Mouse (Mus musculus): ENCODE measurements at regions not wholly inside any gene's neighbourhood (a gene's known extent, or its start where the extent isn't known, plus 50 kb on each side); places are given as distances from the start of the nearest gene placed in this dataset.

GRCm38 (mm10) chr8:92427801-92428200, 70.4 kb downstream of the Irx5 start:
- Histone ChIP-seq H3K27me3 (ENCODE audit: control insufficient read depth, insufficient read depth, low read length) (no peaks in the 10 kb centered on the region), H3K4me1 (ENCODE audit: control insufficient read depth, insufficient read depth, low read length) (no peaks in the 10 kb centered on the region), H3K4me3 (ENCODE audit: control insufficient read depth, low read depth, low read length) (no peak overlapping the region), H3K27ac (ENCODE audit: control insufficient read depth, insufficient read depth, low read depth, low read length) (no peak overlapping the region), H3K36me3 (ENCODE audit: control insufficient read depth, insufficient read depth, low read length) (no peaks in the 10 kb centered on the region)
- TF ChIP-seq POLR2A (IDR thresholded peaks at IDR 0.05; ENCODE audit: control insufficient read depth, low read depth, low read length) (no peak), CTCF (IDR thresholded peaks at IDR 0.05; ENCODE audit: control insufficient read depth, insufficient read depth, insufficient replicate concordance, low read depth, low read length) (no peak)

- Histone ChIP-seq H3K27me3 (ENCODE audit: control insufficient read depth, insufficient read depth, low read length) (no peaks in the 10 kb centered on the region), H3K4me1 (ENCODE audit: control insufficient read depth, insufficient read depth, low read length) (no peaks in the 10 kb centered on the region), H3K27ac (ENCODE audit: control insufficient read depth, insufficient read depth, low read depth, low read length) (no peak overlapping the region), H3K36me3 (ENCODE audit: control insufficient read depth, insufficient read depth, low read length) (no peaks in the 10 kb centered on the region), H3K4me3 (ENCODE audit: control insufficient read depth, low read depth, low read length) (no peak overlapping the region)
- TF ChIP-seq POLR2A (IDR thresholded peaks at IDR 0.05; ENCODE audit: control insufficient read depth, low read depth, low read length) (no peak), CTCF (IDR thresholded peaks at IDR 0.05; ENCODE audit: control insufficient read depth, insufficient read depth, insufficient replicate concordance, low read depth, low read length) (no peak)
These were observed 79.7 kb downstream of the Irx5 start for GRCm38 (mm10) chr8:92437075-92437663.

GRCm38 (mm10) chr8:92438294-92438693, 80.9 kb downstream of the Irx5 start:
- no peak for TF ChIP-seq POLR2A (IDR thresholded peaks at IDR 0.05; ENCODE audit: control insufficient read depth, low read depth, low read length)
- TF ChIP-seq CTCF (IDR thresholded peaks at IDR 0.05; ENCODE audit: control insufficient read depth, insufficient read depth, insufficient replicate concordance, low read depth, low read length), result no peak

GRCm38 (mm10) chr8:92439713-92440436, 82.5 kb downstream of the Irx5 start:
- Histone ChIP-seq H3K4me3 (ENCODE audit: control insufficient read depth, low read depth, low read length) (no peak overlapping the region), H3K36me3 (ENCODE audit: control insufficient read depth, insufficient read depth, low read length) (no peaks in the 10 kb centered on the region), H3K4me1 (ENCODE audit: control insufficient read depth, insufficient read depth, low read length) (no peaks in the 10 kb centered on the region), H3K27ac (ENCODE audit: control insufficient read depth, insufficient read depth, low read depth, low read length) (no peak overlapping the region), H3K27me3 (ENCODE audit: control insufficient read depth, insufficient read depth, low read length) (no peaks in the 10 kb centered on the region)
- TF ChIP-seq CTCF (IDR thresholded peaks at IDR 0.05; ENCODE audit: control insufficient read depth, insufficient read depth, insufficient replicate concordance, low read depth, low read length), result no peak

More at GRCm38 (mm10) chr8:92438294-92438693, 80.9 kb downstream of the Irx5 start:
- Histone ChIP-seq H3K27ac (ENCODE audit: control insufficient read depth, insufficient read depth, low read depth, low read length) (no peak overlapping the region), H3K4me1 (ENCODE audit: control insufficient read depth, insufficient read depth, low read length) (no peaks in the 10 kb centered on the region), H3K27me3 (ENCODE audit: control insufficient read depth, insufficient read depth, low read length) (no peaks in the 10 kb centered on the region), H3K36me3 (ENCODE audit: control insufficient read depth, insufficient read depth, low read length) (no peaks in the 10 kb centered on the region), H3K4me3 (ENCODE audit: control insufficient read depth, low read depth, low read length) (no peak overlapping the region)

- H3K4me1 ChIP-seq (ENCODE audit: control insufficient read depth, insufficient read depth, low read length), result no peaks in the 10 kb centered on the region
- TF ChIP-seq CTCF (IDR thresholded peaks at IDR 0.05; ENCODE audit: control insufficient read depth, insufficient read depth, insufficient replicate concordance, low read depth, low read length) (no peak), POLR2A (IDR thresholded peaks at IDR 0.05; ENCODE audit: control insufficient read depth, low read depth, low read length) (no peak)
- no peak overlapping the region for H3K4me3 ChIP-seq (ENCODE audit: control insufficient read depth, low read depth, low read length)
- no peaks in the 10 kb centered on the region for H3K36me3 ChIP-seq (ENCODE audit: control insufficient read depth, insufficient read depth, low read length)
- no peaks in the 10 kb centered on the region for H3K27me3 ChIP-seq (ENCODE audit: control insufficient read depth, insufficient read depth, low read length)
- no peak overlapping the region for H3K27ac ChIP-seq (ENCODE audit: control insufficient read depth, insufficient read depth, low read depth, low read length)
These were observed 84.7 kb downstream of the Irx5 start for GRCm38 (mm10) chr8:92442086-92442485.

- peaks cover 9% of the 10 kb centered on the region for H3K4me1 ChIP-seq (ENCODE audit: control insufficient read depth, insufficient read depth, low read length)
- no peak overlapping the region for H3K4me3 ChIP-seq (ENCODE audit: control insufficient read depth, low read depth, low read length)
- no peaks in the 10 kb centered on the region for H3K36me3 ChIP-seq (ENCODE audit: control insufficient read depth, insufficient read depth, low read length)
- no peak overlapping the region for H3K27ac ChIP-seq (ENCODE audit: control insufficient read depth, insufficient read depth, low read depth, low read length)
- TF ChIP-seq CTCF (IDR thresholded peaks at IDR 0.05; ENCODE audit: control insufficient read depth, insufficient read depth, insufficient replicate concordance, low read depth, low read length), result no peak
- no peak for TF ChIP-seq POLR2A (IDR thresholded peaks at IDR 0.05; ENCODE audit: control insufficient read depth, low read depth, low read length)
- no peaks in the 10 kb centered on the region for H3K27me3 ChIP-seq (ENCODE audit: control insufficient read depth, insufficient read depth, low read length)
These were observed 101.9 kb downstream of the Irx5 start for GRCm38 (mm10) chr8:92459291-92459690.

GRCm38 (mm10) chr8:92460129-92460953, 102.9 kb downstream of the Irx5 start:
- Histone ChIP-seq H3K36me3 (ENCODE audit: control insufficient read depth, insufficient read depth, low read length) (no peaks in the 10 kb centered on the region), H3K27me3 (ENCODE audit: control insufficient read depth, insufficient read depth, low read length) (no peaks in the 10 kb centered on the region), H3K4me3 (ENCODE audit: control insufficient read depth, low read depth, low read length) (peak overlapping the region; percentile 61), H3K4me1 (ENCODE audit: control insufficient read depth, insufficient read depth, low read length) (peaks cover 9% of the 10 kb centered on the region), H3K27ac (ENCODE audit: control insufficient read depth, insufficient read depth, low read depth, low read length) (no peak overlapping the region)
- no peak for TF ChIP-seq POLR2A (IDR thresholded peaks at IDR 0.05; ENCODE audit: control insufficient read depth, low read depth, low read length)
- no peak for TF ChIP-seq CTCF (IDR thresholded peaks at IDR 0.05; ENCODE audit: control insufficient read depth, insufficient read depth, insufficient replicate concordance, low read depth, low read length)
